Mouse (Mus musculus): ENCODE measurements at regions not wholly inside any gene's neighbourhood (a gene's known extent, or its start where the extent isn't known, plus 50 kb on each side); places are given as distances from the start of the nearest gene placed in this dataset.

GRCm38 (mm10) chr3:41321808-41322207 lies 233.7 kb upstream of the Jade1 start:
- TF ChIP-seq CTCF (IDR thresholded peaks at IDR 0.05; ENCODE audit: low read depth, low read length), result no peak
- no peak for TF ChIP-seq POLR2A (IDR thresholded peaks at IDR 0.05; ENCODE audit: insufficient read depth, low read length)
